Mouse (Mus musculus) stomach, postnatal 0 days (tissue): ENCODE measurements at regions not wholly inside any gene's neighbourhood (a gene's known extent, or its start where the extent isn't known, plus 50 kb on each side); places are given as distances from the start of the nearest gene placed in this dataset.

Experiments
- CTCF ChIP-seq: IDR thresholded peaks from 2 replicates; pipeline ENCODE4 v1.5.1; 2016; ENCODE audit warnings: antibody characterized with exemption, low read depth, mild to moderate bottlenecking, moderate library complexity
- EP300 ChIP-seq: optimal IDR thresholded peaks from 2 replicates; pipeline ENCODE3; 2016; ENCODE audit warnings: antibody characterized with exemption

DNA sequence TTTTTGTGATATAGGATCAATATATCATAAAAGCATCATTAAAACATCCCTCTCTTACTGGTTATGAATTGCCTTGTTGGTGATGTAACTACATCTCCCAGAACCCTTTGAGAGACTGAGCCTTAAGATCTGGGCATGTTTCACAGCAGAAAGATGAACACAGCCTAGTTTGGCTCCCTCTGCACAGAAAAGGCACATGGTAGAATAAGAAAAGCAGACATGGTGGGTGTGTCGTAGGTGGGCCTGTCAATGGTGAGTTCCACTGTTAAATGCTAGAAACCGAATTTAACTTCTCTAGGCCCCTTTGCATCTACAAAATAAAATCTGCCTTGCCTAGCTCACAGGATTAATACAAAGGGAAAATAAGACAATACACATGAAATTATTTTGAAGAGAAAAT, 343.3 kb upstream of the Smarca2 start:
- TF ChIP-seq CTCF (no peak), EP300 (no peak)
